Mouse (Mus musculus) MEL (cell line): ENCODE results near the gene Gm10643.

Experiments used
- CTCF ChIP-seq, 3 experiments: IDR thresholded peaks in 2 of 3; conservative IDR thresholded peaks in 1 of 3; 2 replicates each; pipeline ENCODE4 v1.5.1; 2011 to 2012; ENCODE audit warnings: low read length in 3 of 3, low read depth in 2 of 3, mild to moderate bottlenecking in 2 of 3, improper control_type of control experiment in 1 of 3, inconsistent platforms in 1 of 3, mixed read lengths in 1 of 3, moderate library complexity in 1 of 3; ENCODE audit not compliant: control insufficient read depth in 1 of 3, insufficient read depth in 1 of 3, poor library complexity in 1 of 3, severe bottlenecking in 1 of 3
- EP300 ChIP-seq, 2 experiments: IDR thresholded peaks; 2 replicates each; pipeline ENCODE4 v1.6.1; 2011; ENCODE audit warnings: improper control_type of control experiment in 2 of 2, low read length in 2 of 2, low read depth in 1 of 2, mild to moderate bottlenecking in 1 of 2
- GATA1 ChIP-seq: IDR thresholded peaks from 2 replicates; pipeline ENCODE4 v1.6.1; 2011; ENCODE audit warnings: low read depth, low read length, improper control_type of control experiment
- KAT2A ChIP-seq: conservative IDR thresholded peaks from 2 replicates; pipeline ENCODE4 v1.6.1; 2012; ENCODE audit warnings: low read depth, low read length, improper control_type of control experiment, inconsistent platforms
- MAX ChIP-seq: IDR thresholded peaks from 2 replicates; pipeline ENCODE4 v1.6.1; 2011; ENCODE audit warnings: low read length, improper control_type of control experiment
- MYC ChIP-seq: IDR thresholded peaks from 2 replicates; pipeline ENCODE4 v1.6.1; 2011; ENCODE audit warnings: low read depth, mild to moderate bottlenecking, low read length, improper control_type of control experiment, moderate library complexity
- POLR2A ChIP-seq, 2 experiments: IDR thresholded peaks; 2 replicates each; pipeline ENCODE4 v1.6.1; 2011 to 2012; ENCODE audit warnings: low read length in 2 of 2, mild to moderate bottlenecking in 2 of 2, control low read depth in 1 of 2, improper control_type of control experiment in 1 of 2, low read depth in 1 of 2, moderate library complexity in 1 of 2; ENCODE audit not compliant: control insufficient read depth in 1 of 2, insufficient read depth in 1 of 2, poor library complexity in 1 of 2
- RAD21 ChIP-seq: IDR thresholded peaks from 2 replicates; pipeline ENCODE4 v1.6.1; 2011; ENCODE audit warnings: mild to moderate bottlenecking, low read depth, low read length, improper control_type of control experiment
- TBP ChIP-seq: IDR thresholded peaks from 2 replicates; pipeline ENCODE4 v1.8.0; 2011; ENCODE audit warnings: low read depth, low read length, improper control_type of control experiment
- TCF12 ChIP-seq: IDR thresholded peaks from 2 replicates; pipeline ENCODE4 v1.6.1; 2014; ENCODE audit warnings: low read depth, mild to moderate bottlenecking, inconsistent platforms, low read length, improper control_type of control experiment, moderate library complexity
- USF1 ChIP-seq: IDR thresholded peaks from 2 replicates; pipeline ENCODE4 v1.6.1; 2014; ENCODE audit warnings: low read depth, mild to moderate bottlenecking, inconsistent platforms, low read length, improper control_type of control experiment, moderate library complexity

DNA sequence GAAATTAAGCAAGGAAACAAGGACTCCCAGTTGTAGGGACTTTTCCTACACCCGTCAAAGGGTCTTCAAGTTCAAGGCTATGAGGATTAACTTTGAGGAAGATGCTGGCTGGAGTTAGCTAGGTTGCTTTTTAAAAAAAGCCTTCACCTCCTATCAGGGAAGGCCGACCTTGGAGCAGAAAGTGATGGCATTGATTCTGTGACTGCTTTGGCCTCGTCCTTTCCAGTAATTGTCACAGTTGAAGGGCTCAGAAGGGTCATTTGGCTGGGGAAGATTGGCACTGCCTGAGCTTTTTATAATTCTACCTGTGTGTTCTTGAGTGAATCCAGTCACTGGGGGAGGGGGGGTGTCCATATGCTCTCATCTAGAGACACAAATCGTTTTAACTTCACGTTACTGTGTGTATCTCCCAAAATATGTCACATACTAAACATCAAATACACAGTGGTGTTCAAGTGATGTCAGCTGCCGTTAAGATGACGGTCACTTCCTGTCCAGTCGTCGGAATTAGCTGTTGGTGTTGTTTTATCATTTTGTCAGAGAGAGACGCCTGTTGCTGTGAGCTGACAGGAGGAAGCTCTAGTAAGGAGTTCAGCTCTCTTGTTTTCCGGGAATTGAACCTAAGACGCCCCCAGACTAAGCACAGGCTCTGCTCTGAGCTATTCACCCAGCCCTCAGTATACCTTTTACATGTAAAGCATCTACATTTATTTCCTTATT lies 3.5 kb upstream of the Gm10643 start:
- TF ChIP-seq KAT2A (no peak), POLR2A (IDR thresholded peaks at IDR 0.05; ENCODE audit: control insufficient read depth in 1 of 2, insufficient read depth in 1 of 2, low read depth in 1 of 2, low read length in 2 of 2, poor library complexity in 1 of 2) (no peak), CTCF (IDR thresholded peaks at IDR 0.05 in 2 of 3, conservative IDR thresholded peaks at IDR 0.05 in 1 of 3; ENCODE audit: control insufficient read depth in 1 of 3, insufficient read depth in 1 of 3, low read depth in 2 of 3, low read length in 3 of 3, poor library complexity in 1 of 3, severe bottlenecking in 1 of 3) (no peak), EP300 (IDR thresholded peaks at IDR 0.05; ENCODE audit: low read depth in 1 of 2, low read length in 2 of 2) (no peak), GATA1 (no peak), MAX (no peak), MYC (no peak), RAD21 (no peak), TCF12 (no peak), TBP (no peak), USF1 (no peak)
